ENCODE assay signal across 9 mouse cellular contexts in genomic region chr1:168391617-168392499, GRCm38 (mm10). TPM values are rescaled to one million over a fixed set of nuclear protein-coding genes. Genes with fewer than 3 reads are reported as not detected.
DNase-seq lines count a peak whose midpoint lies in the region; ATAC-seq and TF ChIP-seq lines count a peak whose summit lies in the region.
"Had no signal": no experiment of that assay in that cellular context is flagged by ENCODE, and none has a peak within 500 bp of the region (broad histone marks: within the 10 kb centered on the region; RNA-seq: fewer than 3 reads in every experiment).

No protein-coding gene starts in this region.

- WGBS in heart, adult 2 months, result 21% methylated on average over 20 of the region's 20 CpGs
- 13% methylated on average over 20 of the region's 20 CpGs for WGBS in embryonic facial prominence, embryonic 14.5 days
- 32% methylated on average over 20 of the region's 20 CpGs for WGBS in hindbrain, embryonic 14.5 days
- WGBS in limb, embryonic 11.5 days, result 22% methylated on average over 20 of the region's 20 CpGs
- WGBS in stomach, embryonic 15.5 days, result 18% methylated on average over 20 of the region's 20 CpGs

- ATAC-seq in embryonic facial prominence, embryonic 14.5 days (ENCODE audit: low read depth), result peak; percentile 68
- no peak for ATAC-seq in hindbrain, embryonic 14.5 days (ENCODE audit: low FRiP score)
- peak; percentile 81 for ATAC-seq in limb, embryonic 11.5 days (ENCODE audit: insufficient number of reproducible peaks, low FRiP score, low TSS enrichment, low read depth)
- peak; percentile 16; the same call in 1 of the 2 replicates for ATAC-seq in stomach, embryonic 15.5 days (ENCODE audit: insufficient read depth, low FRiP score, low read depth)

- H3K4me1 ChIP-seq in heart, adult 2 months (ENCODE audit: control insufficient read depth, insufficient read depth, low read length), result peaks cover 22% of the 10 kb centered on the region
- H3K4me1 ChIP-seq in embryonic facial prominence, embryonic 14.5 days (ENCODE audit: control insufficient read depth, insufficient read depth, low read length), result peaks cover 28% of the 10 kb centered on the region
- H3K4me1 ChIP-seq in hindbrain, embryonic 14.5 days (replicated peaks; ENCODE audit: control insufficient read depth, insufficient read depth, low read length), result peaks cover 33% of the 10 kb centered on the region
- peaks cover 48% of the 10 kb centered on the region for H3K4me1 ChIP-seq in limb, embryonic 11.5 days (ENCODE audit: control insufficient read depth, insufficient read depth, low read length)
- H3K4me1 ChIP-seq in stomach, embryonic 15.5 days, result peaks cover 23% of the 10 kb centered on the region

- peaks cover 21% of the 10 kb centered on the region for H3K36me3 ChIP-seq in heart, adult 2 months (ENCODE audit: control insufficient read depth, insufficient read depth, low read length)
- peaks cover 16% of the 10 kb centered on the region for H3K36me3 ChIP-seq in embryonic facial prominence, embryonic 14.5 days (ENCODE audit: control insufficient read depth, insufficient read depth, low read length)
- no peaks in the 10 kb centered on the region for H3K36me3 ChIP-seq in hindbrain, embryonic 14.5 days (replicated peaks; ENCODE audit: control insufficient read depth, insufficient read depth)
- no peaks in the 10 kb centered on the region; the same call in 1 of the 2 replicates for H3K36me3 ChIP-seq in limb, embryonic 11.5 days (ENCODE audit: control insufficient read depth, insufficient read depth, low read length)
- H3K36me3 ChIP-seq in stomach, embryonic 15.5 days, result no peaks in the 10 kb centered on the region; the same call in 1 of the 2 replicates

- peak overlapping the region; percentile 52 for H3K9ac ChIP-seq in heart, adult 2 months (ENCODE audit: low read depth, low read length)
- H3K9ac ChIP-seq in embryonic facial prominence, embryonic 14.5 days (ENCODE audit: low read depth, low read length), result no peak overlapping the region
- H3K9ac ChIP-seq in hindbrain, embryonic 14.5 days, result no peak overlapping the region
- no peak overlapping the region for H3K9ac ChIP-seq in limb, embryonic 11.5 days (ENCODE audit: low read length)
- no peak overlapping the region for H3K9ac ChIP-seq in stomach, embryonic 15.5 days

- peak overlapping the region; percentile 46 for H3K4me2 ChIP-seq in embryonic facial prominence, embryonic 14.5 days (ENCODE audit: low read depth, low read length)
- H3K4me2 ChIP-seq in hindbrain, embryonic 14.5 days (replicated peaks), result peak overlapping the region; percentile 9
- peak overlapping the region; percentile 28 for H3K4me2 ChIP-seq in limb, embryonic 11.5 days (ENCODE audit: low read depth, severe bottlenecking)
- peak overlapping the region; percentile 45 for H3K4me2 ChIP-seq in stomach, embryonic 15.5 days

- no peaks in the 10 kb centered on the region for H3K9me3 ChIP-seq in embryonic facial prominence, embryonic 14.5 days (ENCODE audit: control insufficient read depth, low read length)
- H3K9me3 ChIP-seq in hindbrain, embryonic 14.5 days (ENCODE audit: control insufficient read depth, low read length), result no peaks in the 10 kb centered on the region
- no peaks in the 10 kb centered on the region for H3K9me3 ChIP-seq in limb, embryonic 11.5 days (ENCODE audit: control insufficient read depth, low read length)
- no peaks in the 10 kb centered on the region for H3K9me3 ChIP-seq in stomach, embryonic 15.5 days

- TF ChIP-seq CTCF in heart, adult 2 months (IDR thresholded peaks at IDR 0.05), result no peak

- no peak for TF ChIP-seq EP300 in heart, adult 2 months (IDR thresholded peaks at IDR 0.05; ENCODE audit: insufficient read depth, low read depth, low read length)

- H3K27ac ChIP-seq in heart, adult 2 months, result peak overlapping the region; percentile 72
- H3K27ac ChIP-seq in embryonic facial prominence, embryonic 14.5 days (replicated peaks; ENCODE audit: low read depth, low read length), result peak overlapping the region; percentile 74
- H3K27ac ChIP-seq in hindbrain, embryonic 14.5 days, result peak overlapping the region; percentile 43; the same call in 1 of the 2 replicates
- peak overlapping the region; percentile 72 for H3K27ac ChIP-seq in limb, embryonic 11.5 days (replicated peaks; ENCODE audit: low read depth, low read length)
- peak overlapping the region; percentile 76 for H3K27ac ChIP-seq in stomach, embryonic 15.5 days

- no peak for TF ChIP-seq POLR2A in heart, adult 2 months (IDR thresholded peaks at IDR 0.05; ENCODE audit: insufficient read depth, low read depth, low read length)

- H3K79me2 ChIP-seq in heart, adult 2 months (replicated peaks; ENCODE audit: control insufficient read depth, insufficient read depth, low read length), result peaks cover 5% of the 10 kb centered on the region

- peak overlapping the region; percentile 32 for H3K4me3 ChIP-seq in heart, adult 2 months
- peak overlapping the region; percentile 14; the same call in 1 of the 2 replicates for H3K4me3 ChIP-seq in embryonic facial prominence, embryonic 14.5 days (ENCODE audit: low read depth, low read length)
- no peak overlapping the region for H3K4me3 ChIP-seq in hindbrain, embryonic 14.5 days (replicated peaks; ENCODE audit: low read length)
- H3K4me3 ChIP-seq in limb, embryonic 11.5 days (ENCODE audit: low read depth, low read length), result no peak overlapping the region
- H3K4me3 ChIP-seq in stomach, embryonic 15.5 days (replicated peaks), result peak overlapping the region; percentile 14; the same call in 1 of the 2 replicates

- H3K27me3 ChIP-seq in heart, adult 2 months (ENCODE audit: control insufficient read depth, insufficient read depth, low read length), result no peaks in the 10 kb centered on the region
- no peaks in the 10 kb centered on the region for H3K27me3 ChIP-seq in embryonic facial prominence, embryonic 14.5 days (replicated peaks; ENCODE audit: control insufficient read depth, insufficient read depth, low read length)
- H3K27me3 ChIP-seq in hindbrain, embryonic 14.5 days (ENCODE audit: control insufficient read depth, insufficient read depth, low read length), result no peaks in the 10 kb centered on the region
- no peaks in the 10 kb centered on the region for H3K27me3 ChIP-seq in limb, embryonic 11.5 days (ENCODE audit: control insufficient read depth, insufficient read depth, low read length)
- no peaks in the 10 kb centered on the region for H3K27me3 ChIP-seq in stomach, embryonic 15.5 days (replicated peaks)

- DNase-seq in heart, adult 2 months, result peak in 1 of 2 experiments; percentile 39
- DNase-seq in heart, adult 8-10 months (ENCODE audit: low spot score), result no peak
- DNase-seq in ZHBTc4 (ENCODE audit: low read depth, low spot score), result peak; percentile 40
- peak; percentile 94 for DNase-seq in embryonic facial prominence, embryonic 14.5 days (ENCODE audit: low spot score)
- DNase-seq in hindbrain, embryonic 14.5 days (ENCODE audit: low spot score), result peak; percentile 65
- DNase-seq in limb, embryonic 11.5 days (ENCODE audit: low spot score), result peak; percentile 78
- DNase-seq in layer of hippocampus, adult 9-11 months, result no peak

- intact Hi-C loops in heart, adult 2 months (cut with DNase I), result loop anchor here (2.0 kb wide), 1 partner anchor 39 kb away; no protein-coding TSS in a partner anchor

RNA-seq across cellular contexts. Expression of gene Pbx1, which starts 40.2 kb away (rescaled TPM):
- 10 to 100 TPM; 52.8 to 54.7 TPM for total RNA-seq in heart, adult 2 months (2021)
- polyA plus RNA-seq in heart, adult 2 months (2012; rRNA removed), result 33.1 and 47.6 TPM in 2 replicates
- 10 to 100 TPM; 48.1 to 60.7 (median 56.2) TPM for total RNA-seq in heart, adult 8-10 months (2022)
- 30.5 and 34.7 TPM in 2 replicates for polyA plus RNA-seq in embryonic facial prominence, embryonic 14.5 days (2014; fragmentation: Nextera tagmentation; extraction: Ambion mirVana)
- polyA plus RNA-seq in hindbrain, embryonic 14.5 days (2014; fragmentation: Nextera tagmentation; extraction: Ambion mirVana), result 46.3 and 48.6 TPM in 2 replicates
- 43.7 and 44.2 TPM in 2 replicates for polyA plus RNA-seq in limb, embryonic 11.5 days (2014; fragmentation: Nextera tagmentation; extraction: Ambion mirVana)
- polyA plus RNA-seq in stomach, embryonic 15.5 days (2015; fragmentation: Nextera tagmentation; extraction: Ambion mirVana), result 35.1 and 36.2 TPM in 2 replicates
- total RNA-seq: MEL had no signal

Comparison
In these comparisons a context has a peak if more than half of its experiments do, and no peak if none do; other contexts are left out.
1. DNase-seq: peak in ZHBTc4 (single experiment), embryonic facial prominence, embryonic 14.5 days (single experiment), hindbrain, embryonic 14.5 days (single experiment) and limb, embryonic 11.5 days (single experiment); none in heart, adult 8-10 months (single experiment) and layer of hippocampus, adult 9-11 months (single experiment).
2. H3K4me3 ChIP-seq: peak in heart, adult 2 months (single experiment), embryonic facial prominence, embryonic 14.5 days (single experiment) and stomach, embryonic 15.5 days (single experiment); none in hindbrain, embryonic 14.5 days (single experiment) and limb, embryonic 11.5 days (single experiment).
3. Peak in every context shown above with its lines, with median percentiles within 50 percentile points of each other: H3K27ac ChIP-seq and H3K4me2 ChIP-seq.